Mouse (Mus musculus) brain, adult 2 months (tissue): ENCODE results near the gene Rcan1.
"Not testable (repeated sequence)": the region's sequence is repeated elsewhere in the genome, so short reads cannot be mapped to it uniquely, and the experiment has no call there.

Experiments
- DNase-seq: peaks from one replicate; pipeline ENCODE4 v3.0.0; 2011; ENCODE audit warnings: low read depth, low spot score

Gene Rcan1

DNA sequence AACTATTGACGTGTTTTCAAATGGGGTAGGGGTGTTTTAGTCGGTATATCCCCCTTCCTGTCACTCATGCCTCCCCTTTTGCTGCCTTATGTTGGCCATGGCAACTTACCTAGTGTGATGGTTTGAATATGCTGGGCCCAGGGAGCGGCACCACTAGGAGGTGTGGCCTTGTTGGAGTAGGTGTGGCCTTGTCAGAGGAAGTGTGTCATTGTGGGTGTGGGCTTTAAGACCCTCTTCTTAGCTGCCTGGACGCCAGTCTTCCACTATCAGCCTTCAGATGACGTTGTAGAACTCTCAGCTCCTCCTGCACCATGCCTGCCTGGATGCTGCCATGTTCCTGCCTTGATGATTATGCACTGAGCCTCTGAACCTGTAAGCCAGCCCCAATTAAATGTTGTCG lies at the start of gene Rcan1:
Gene Rcan1 (minus strand): TSS at position 162 of the 400 bp plus-strand sequence.
- no peak for DNase-seq

DNA sequence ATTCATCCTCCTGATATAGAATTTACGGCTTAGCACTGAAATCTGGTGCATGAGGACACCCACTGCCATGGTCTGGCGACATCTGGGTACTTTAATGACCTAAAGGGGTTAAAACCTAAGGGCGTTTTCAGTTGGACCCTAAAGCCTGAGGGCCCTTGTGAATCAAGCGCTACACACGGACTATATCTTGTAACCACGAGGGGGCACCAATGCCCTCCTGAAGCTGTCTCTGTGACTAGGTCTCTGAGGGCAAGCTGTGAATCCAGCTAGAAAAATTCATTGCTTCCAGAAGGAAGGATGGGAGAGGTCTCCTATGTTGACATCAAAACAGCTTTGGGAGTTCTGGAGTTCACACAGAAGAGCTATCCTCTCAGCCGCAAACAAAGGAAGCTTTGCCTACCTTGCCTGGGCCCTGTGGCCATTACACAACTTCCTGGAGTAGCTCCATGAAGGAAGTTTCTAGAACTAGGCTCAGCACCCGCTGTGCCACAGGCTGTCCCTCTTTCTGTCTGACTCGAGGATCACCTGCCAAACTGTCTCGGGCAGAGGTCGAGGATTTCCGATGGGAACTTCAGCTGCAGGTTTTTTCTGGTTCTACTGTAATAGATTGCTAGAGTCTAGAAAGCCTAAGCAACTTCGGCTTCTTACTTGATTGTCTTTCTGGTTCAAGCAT lies 49.3 kb upstream of the Rcan1 start:
- peak; percentile 65 for DNase-seq

DNA sequence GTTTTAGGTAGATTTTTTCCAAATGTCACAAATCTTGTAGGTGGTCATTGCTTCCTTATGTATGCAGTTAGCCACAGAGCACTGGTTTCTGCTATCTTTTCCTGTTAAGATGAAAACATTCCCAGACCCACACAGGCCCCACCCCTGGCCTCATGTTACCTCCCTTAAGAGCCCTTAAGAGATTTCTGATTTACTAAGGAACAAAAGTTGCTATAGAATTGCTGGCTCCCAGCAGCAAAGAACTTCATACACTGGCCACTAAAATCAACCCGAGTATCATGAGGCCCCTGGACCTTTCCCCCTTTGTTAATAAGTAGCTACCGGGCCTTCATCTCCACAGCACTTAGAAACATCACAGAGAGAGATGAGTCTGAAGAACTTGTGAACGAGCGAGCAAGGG lies 48.1 kb upstream of the Rcan1 start:
- no peak for DNase-seq

DNA sequence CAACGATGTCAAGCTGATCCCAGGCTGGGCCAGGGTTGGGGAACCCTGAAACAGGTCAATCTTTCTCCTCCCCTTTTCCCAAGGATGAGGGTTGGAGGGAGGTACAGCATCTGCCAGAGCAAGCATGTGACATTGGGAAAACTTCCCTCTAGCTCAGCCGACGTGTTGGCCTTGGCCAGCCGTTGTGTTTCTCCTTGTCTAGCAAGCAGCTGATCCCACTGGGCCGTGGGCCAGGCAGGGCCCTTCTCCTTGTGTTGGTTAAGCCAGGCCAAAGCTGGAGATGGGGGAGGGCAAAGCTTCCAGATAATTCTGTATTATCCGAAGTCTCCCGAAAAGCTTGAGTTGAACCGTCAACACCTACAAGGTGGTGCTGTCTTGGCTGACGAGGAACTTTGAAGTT lies 45.5 kb upstream of the Rcan1 start:
- DNase-seq = peak; percentile 12

DNA sequence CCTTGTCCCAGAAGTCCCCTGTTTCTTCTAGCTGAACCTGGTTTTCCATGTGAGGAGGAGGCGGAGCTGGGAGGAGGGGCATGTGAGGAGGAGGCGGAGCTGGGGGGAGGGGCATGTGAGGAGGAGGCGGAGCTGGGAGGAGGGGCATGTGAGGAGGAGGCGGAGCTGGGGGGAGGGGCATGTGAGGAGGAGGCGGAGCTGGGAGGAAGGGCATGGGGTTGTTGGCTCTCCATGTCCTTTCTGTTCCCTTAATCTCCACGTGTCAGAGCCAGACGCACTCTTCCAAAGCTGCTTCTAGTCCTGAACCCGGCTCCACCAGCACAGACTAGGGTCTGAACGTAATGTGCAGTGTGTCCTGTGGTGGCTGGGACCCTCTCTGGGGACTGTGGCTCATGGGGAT lies 44.2 kb upstream of the Rcan1 start:
- not testable (repeated sequence) for DNase-seq

DNA sequence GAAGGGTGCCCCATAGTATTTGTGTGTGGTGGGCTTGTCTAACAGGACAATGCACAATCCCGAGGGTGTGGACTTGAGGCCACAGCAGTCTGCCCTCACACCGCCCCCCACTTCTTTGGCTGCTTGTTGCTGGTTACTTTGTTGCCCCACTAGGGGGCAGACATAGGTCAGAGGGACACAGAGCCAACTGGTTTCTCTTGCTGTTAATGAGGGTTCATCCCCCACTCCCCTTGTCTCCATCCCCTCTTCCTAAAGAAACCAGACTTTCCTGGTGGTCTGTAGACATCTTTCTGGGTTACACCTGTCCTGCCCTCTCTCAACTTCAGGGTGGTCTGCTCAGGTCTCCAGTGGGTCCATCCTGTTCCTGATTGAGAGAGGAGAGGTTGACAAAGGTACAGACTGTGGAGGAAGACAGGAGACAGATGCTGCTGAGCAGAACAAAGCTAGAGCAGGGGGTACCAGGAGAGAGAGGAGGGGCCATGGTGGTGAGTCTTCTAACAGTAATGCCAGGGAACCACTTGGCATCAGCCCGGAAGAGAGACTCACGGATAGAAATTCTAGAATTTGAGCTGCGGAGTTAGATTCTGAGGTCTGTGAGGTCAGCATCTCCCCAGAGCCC lies 41.2 kb upstream of the Rcan1 start:
- DNase-seq = peak; percentile 31

DNA sequence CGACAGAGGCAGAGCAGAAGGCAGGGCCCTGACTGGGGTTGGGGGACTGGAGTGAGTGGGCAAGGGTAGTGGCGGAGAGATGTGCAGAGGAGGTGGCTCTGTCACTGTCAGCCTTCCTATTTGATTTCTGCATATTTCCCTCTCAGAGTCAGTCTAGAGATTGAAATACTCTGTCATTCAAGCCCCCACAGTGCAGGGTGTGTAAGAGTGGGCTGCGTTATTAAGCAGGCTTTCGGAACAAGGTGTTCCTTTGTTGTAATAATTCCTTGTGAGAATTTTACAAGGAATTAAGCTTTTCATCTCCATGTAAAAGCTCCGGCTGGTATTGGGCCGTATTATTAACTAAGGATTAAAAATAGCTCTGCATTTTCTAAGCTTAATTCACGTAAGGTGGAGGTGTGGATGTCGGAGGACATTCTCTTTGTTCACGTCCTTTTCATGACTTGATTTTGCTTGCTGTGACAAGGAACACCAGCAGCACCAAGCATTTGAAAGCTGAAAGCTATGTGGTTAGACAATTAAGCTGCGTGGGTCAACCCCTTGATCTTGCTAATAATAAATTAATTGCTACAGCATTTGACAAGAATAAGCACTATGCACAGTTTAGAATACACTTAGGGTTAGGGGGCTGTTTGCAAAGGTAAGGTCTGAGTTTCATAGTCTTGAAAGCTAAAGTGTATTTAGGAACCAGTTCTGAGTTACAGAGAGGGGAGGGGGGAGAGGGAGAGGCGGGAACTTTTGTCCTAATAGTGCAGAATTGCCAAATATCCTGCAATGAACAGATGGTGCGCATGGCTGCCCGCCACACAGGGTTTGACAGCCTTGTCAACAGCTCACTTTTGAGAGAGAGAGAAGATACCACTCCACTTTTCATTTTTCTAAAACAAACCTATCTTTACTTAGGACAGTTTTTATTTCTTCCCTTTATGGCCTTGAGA lies 40.4 kb upstream of the Rcan1 start:
- peak; percentile 69 for DNase-seq

DNA sequence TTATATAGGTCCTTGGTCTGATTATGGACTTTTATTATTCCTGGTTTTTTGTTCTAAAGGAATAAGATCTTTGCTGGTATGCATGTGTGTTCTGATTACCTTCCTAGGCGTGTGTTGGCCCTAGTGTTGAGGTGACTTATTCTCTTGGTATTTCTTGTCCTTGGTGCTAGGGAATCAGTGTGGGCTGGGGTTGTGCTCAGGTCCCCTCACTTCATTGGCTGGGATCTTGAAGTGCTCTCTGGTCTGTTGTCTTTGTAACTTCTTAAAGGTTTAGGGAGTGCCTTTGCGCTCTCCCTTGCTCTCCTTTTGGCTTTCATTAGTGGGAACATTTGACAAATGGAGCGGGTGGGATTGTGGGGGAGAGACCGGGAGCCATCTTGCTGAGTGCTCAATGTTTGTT lies 36.9 kb upstream of the Rcan1 start:
- DNase-seq = no peak

DNA sequence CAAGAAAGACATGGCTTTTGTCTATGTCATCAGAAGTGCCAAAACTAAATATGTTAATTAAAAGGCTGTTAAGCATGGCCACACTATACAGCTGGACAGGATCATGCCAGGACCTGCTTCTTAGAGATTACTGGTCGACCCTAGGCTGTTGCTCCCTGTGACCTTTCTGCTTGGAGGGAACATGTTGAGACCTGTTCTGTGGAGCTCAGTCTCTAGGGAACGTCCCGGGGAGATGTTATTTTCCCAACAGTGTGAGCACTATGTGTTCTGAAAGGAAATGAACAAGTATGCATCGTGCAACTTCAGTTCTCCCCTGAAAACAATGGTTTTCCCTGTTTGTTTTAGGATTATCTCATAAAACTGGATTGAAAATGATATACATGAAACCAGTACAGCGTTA lies 32.4 kb upstream of the Rcan1 start:
- no peak for DNase-seq

DNA sequence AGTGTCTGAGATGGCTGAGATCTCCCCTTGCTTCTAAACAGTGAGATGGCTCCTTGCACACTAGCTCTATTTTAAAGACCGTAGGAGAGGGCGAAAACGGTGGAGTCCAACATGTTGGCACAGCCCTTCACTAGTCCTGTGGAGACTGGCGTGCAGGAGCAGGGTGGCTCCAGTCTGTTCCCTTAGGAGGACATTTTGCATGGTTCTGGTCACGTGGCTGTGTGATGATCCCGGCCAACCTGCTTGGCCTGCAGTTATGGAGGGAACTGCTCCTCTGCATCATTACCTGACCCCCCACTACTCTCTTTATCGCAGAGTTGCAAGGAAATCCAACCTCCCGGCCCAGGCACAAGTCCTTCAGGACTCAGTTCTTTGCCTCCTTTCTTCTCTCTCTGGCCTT lies 29.9 kb upstream of the Rcan1 start:
- DNase-seq = no peak

DNA sequence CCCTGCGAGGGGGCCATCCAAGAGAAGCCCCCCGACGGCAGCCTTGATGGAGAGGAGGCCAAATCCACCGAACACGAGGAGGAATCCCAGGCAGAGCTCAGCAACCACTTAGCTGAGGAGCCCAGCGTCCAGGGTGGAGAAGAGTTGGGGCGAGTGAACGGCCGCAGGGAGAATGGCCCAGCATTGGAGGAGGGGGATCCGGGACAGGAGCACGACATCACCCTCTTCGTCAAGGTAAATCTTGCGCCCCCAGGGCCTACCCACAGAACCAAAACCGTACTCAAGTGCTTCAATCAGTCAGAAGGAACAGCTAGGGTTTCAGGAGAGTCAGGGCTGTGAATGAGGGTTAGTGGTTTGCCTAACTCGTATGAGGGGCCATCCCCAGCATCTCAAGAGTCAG lies 28.7 kb upstream of the Rcan1 start:
- no peak for DNase-seq

DNA sequence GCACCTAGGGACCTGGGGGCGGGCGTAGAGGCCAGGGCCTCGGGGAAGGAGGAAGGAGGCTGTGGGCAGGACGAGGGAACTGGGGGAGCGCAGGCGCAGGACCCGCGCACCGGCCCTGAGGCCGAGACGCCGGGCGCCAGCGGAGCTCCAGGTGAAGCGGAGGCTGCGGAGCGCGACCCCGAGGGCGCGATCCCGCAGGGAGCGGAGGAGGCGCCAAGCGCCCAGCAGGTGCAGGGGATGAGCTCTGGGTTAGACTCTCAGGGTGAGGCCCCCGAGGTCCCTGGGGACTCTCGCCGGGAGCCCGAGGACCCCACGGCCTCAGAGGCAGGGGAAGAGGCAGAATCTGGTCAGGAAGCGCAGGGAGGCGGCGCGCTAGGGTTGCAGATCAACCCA lies 27.9 kb upstream of the Rcan1 start:
- peak; percentile 8 for DNase-seq

DNA sequence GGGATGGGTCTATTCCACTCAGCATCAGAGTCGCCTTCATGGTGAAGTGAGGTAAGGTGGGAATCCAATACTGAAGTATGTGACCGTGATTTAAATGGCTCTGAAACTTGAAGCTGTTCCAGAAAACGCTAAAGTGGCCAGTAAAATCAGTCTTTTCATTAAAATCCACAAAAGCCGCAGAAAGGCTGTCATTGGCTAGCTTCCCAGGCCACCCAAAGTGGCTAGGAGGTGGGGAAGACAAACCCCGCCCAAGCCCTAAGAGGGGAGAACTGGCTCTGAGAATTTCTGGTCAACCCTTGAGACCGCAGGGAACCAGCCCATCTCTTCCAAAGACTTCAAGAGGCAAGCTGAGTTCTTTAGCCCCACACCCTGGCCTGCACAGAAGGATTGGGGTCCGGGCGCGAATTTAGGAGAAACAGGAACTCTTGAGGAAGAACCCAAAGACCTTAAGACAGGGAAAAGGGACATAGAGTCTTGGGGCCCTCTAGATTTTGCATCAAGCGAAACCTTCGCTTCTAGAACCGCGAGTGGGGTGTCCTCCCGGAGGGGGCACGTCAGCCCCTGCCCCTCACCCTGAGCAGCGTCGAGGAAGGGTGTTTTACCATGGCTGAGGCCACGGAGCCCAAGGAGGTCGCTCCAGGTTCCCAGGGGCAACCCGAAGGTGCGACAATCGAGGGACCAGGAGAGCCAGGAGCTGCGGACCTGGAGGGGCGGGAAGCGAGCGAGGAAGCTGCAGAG lies 27.4 kb upstream of the Rcan1 start:
- DNase-seq = no peak

DNA sequence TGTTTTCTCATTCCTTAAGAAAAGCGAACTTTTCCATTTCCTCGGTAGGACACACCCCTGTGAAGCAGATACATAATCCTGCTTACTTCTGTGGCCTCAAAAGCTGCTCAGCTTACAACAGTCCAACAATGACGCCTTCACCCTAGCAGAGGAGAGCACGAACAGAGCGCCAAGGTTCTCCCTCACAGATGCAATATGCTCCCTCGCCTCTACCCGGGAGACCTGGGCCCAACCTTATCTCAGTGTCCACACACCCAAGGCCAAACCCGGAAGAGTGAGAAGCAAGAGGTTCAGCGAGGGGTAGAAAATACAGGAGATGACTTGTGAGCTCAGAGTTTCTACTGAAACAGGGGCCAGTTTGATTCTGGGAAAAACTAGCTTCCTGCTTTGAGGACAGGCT lies 18.7 kb upstream of the Rcan1 start:
- DNase-seq = no peak

DNA sequence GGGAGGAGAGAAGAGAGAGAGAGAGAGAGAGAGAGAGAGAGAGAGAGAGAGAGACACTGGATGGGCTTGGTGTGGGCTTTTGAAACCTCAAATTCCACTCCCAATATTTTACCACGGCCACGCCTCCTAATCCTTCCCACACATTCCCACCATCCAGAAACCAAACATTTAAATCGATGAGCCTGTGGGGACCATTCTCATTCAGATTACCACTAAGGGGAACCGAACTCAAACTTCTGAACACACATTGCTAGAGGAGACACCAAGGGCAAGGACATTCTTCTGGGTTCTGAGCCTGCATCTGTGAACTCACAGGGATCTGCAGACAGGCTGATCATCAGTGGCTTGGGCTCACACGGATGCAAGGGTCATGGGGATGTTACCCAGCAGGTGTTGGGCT lies 17.8 kb upstream of the Rcan1 start:
- DNase-seq = no peak

DNA sequence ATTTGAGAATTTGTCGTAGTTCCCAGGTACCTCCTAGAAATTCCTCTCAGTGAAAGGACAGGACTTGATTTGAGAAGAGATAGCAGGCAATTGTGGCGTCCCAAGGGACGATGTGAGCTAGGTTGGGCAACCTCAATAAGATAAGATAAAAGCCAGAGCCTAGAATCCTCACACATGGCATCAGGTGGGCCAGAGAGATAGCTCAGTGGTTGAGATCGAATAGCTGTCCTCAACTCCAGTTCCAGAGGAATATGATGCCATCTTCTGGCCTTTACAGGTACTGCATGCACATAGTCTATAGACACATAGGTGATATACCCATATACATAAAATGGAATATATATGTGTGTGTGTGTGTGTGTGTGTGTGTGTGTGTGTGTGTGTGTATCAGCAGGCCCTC lies 16.8 kb upstream of the Rcan1 start:
- peak; percentile 43 for DNase-seq

DNA sequence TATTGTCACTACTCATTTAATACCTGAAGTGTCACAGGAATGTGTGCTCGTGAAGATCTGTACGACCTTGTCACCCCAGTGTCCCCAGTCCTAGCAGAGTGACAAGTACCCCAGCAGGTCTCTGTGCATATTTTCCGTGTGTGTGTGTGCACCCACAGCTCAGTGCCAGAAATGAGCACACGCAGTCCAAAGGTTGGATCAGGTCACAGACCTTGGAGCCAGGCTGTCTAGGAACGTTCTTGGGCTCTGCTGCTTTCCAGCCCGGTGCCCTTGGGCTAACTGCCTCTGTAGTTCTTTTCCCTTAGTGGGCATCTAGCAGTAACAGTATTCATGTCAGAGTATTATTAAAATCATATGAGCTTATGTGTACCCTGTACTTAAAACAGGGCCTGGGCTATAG lies 16.4 kb upstream of the Rcan1 start:
- no peak for DNase-seq

DNA sequence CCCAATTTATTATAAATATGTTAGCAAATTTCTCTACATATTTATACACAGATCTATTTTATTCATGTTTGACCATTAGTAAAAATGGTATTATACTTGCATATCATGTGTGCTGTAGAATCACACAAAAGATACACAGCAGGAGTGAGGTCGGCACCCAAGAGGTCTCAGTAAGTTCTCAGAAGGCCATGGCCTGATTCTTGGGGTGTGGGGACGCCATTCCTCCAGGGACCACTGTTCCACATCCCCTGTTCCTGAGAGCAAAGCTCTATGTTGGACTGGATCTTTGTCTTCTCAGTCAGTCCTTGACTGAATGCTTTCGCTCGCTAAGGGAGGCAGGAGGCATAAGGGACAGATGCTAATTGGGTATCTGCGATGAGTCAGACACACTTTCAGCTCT lies 14.8 kb upstream of the Rcan1 start, which contains the start of gene Clic6:
Gene Clic6 (plus strand): TSS at position 301 of the 400 bp plus-strand sequence.
- DNase-seq = no peak

DNA sequence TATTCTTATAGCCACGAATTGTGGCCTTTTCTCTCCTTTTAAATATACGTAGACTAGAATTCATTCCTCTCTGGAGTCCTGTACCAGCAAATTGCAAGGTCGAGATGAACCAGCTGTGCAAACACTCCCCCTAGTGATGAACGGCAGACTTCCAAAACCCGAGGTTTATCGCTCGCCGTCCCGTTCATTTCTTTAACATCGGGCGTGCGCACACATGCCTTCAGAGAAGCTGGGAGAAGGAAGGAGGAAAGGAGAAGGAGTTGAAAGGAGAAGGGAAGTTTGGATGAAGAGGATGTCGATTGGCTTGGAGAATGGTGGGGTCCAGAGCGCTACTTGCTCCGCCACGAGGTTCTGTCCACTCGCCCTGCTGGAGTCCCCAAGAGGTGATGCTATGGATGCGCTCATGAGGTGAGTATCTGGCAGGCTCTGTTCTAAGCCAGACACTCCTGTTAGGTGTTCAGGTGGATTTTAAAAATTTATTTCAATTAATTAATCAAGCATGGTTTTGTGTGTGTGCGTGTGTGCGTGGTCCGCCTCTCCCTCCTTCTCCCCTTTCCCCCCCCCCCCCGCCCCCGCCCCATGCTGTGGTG lies 8.0 kb upstream of the Rcan1 start:
- DNase-seq = peak; percentile 83

DNA sequence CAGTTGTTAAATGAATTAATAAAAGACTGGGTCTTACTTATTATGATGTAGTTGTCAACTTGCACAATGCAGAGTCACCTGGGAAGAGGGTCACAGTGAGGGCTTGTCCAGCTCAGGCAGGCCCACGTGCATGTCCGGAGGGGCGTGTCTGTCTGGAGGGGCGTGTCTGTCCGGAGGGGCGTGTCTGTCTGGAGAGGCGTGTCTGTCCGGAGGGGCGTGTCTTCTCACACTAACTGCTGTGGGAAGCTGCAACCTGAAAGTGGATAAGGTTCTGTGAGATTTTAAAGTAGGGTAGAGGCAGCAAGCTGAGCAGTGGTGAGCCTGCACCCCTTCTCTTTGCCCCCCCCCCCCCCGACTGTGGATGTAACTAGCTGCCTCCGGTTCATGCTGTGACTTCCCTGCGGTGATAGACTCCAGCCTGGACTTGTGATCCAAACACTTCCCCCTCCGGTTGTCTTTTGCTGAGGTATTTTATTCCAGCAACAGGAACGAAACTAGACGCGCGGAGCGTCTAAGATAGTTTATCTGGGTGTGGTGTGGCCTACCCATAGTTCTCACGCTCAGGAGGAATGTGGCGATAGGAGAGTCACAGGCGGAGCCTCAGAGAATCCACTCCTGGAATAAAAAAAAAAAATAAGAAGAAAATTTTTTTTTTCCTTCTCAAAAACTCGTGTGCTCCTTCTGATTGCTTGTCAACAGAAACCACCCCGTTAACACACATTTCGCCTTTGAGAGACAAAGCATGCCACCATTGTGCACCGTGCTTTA lies 4.6 kb upstream of the Rcan1 start:
- no peak for DNase-seq

DNA sequence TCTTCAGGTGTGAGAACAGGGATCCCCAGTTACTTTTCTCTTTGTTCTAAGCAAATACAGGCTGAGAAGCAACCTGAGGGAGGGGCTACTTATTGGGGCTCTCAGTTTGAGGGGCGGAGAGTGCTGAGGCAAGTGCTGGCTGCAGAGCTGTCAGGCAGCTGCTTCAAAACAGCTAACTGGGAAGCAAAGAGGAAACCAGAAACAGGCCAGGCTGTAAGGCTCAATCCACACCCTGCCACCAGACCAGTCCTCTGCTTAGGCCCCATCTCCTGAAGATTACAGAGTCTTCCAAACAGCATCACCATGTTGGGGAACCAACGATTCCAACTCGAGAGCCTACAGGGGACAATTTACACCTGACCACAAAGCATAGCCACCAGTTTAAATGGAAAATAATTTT lies 2.2 kb upstream of the Rcan1 start:
- DNase-seq = no peak
